Mouse (Mus musculus) embryonic facial prominence, embryonic 14.5 days (tissue): ENCODE data around the gene Npr1. TPM values are rescaled to one million over a fixed set of nuclear protein-coding genes. Genes with fewer than 3 reads are reported as not detected.

Source experiments
- ATAC-seq: fragments of 200-750 bp; cut with Nextera tagmentation; 2 replicates; pipeline ENCODE4 v1.8.0; 2017; ENCODE audit warnings: low read depth, moderate number of reproducible peaks, moderate TSS enrichment
- DNase-seq: peaks from one replicate; pipeline ENCODE4 v3.0.0-alpha.2; 2015; ENCODE audit warnings: low spot score
- H3K27ac ChIP-seq: fragments of 300-500 bp; sonication (generic); replicated peaks from 2 replicates; pipeline ENCODE4 v1.5.1; 2014; ENCODE audit warnings: low read depth, mild to moderate bottlenecking, low read length, moderate library complexity
- H3K27me3 ChIP-seq: fragments of 300-500 bp; sonication (generic); replicated peaks from 2 replicates; pipeline ENCODE4 v1.6.1; 2014; ENCODE audit warnings: low read length; ENCODE audit not compliant: control insufficient read depth, insufficient read depth
- H3K36me3 ChIP-seq: fragments of 300-500 bp; sonication (generic); 2 replicates; pipeline ENCODE4 v1.6.1; 2014; ENCODE audit warnings: low read length, mixed read lengths; ENCODE audit not compliant: control insufficient read depth, insufficient read depth
- H3K4me1 ChIP-seq: fragments of 300-500 bp; sonication (generic); 2 replicates; pipeline ENCODE4 v1.6.1; 2014; ENCODE audit warnings: antibody characterized with exemption, low read length; ENCODE audit not compliant: control insufficient read depth, insufficient read depth
- H3K4me2 ChIP-seq: fragments of 300-500 bp; sonication (generic); 2 replicates; pipeline ENCODE4 v1.6.1; 2014; ENCODE audit warnings: low read depth, mild to moderate bottlenecking, low read length, moderate library complexity, mixed read lengths
- H3K4me3 ChIP-seq: fragments of 300-500 bp; sonication (generic); 2 replicates; pipeline ENCODE4 v1.5.1; 2014; ENCODE audit warnings: low read depth, mild to moderate bottlenecking, low read length
- H3K9ac ChIP-seq: fragments of 300-500 bp; sonication (generic); 2 replicates; pipeline ENCODE4 v1.6.1; 2014; ENCODE audit warnings: low read depth, mild to moderate bottlenecking, low read length, moderate library complexity, mixed read lengths
- H3K9me3 ChIP-seq: fragments of 300-500 bp; sonication (generic); 2 replicates; pipeline ENCODE4 v1.6.1; 2016; ENCODE audit warnings: low read length; ENCODE audit not compliant: control insufficient read depth
- WGBS: fragments of 180-500 bp; shearing (Covaris S2); extraction: QIAGEN DNeasy Blood & Tissue Kit; methylation state at CpG from one replicate; pipeline ENCODE4 v1.1.7; 2014; 5-methylcytosine and 5-hydroxymethylcytosine counted together
- polyA plus RNA-seq: library from polyadenylated mRNA; unstranded; fragments of >200 nt; fragmentation: Nextera tagmentation; extraction: Ambion mirVana; gene quantifications from 2 replicates; pipeline ENCODE4 v1.2.1, GENCODE M21; 2014

The Npr1 gene
- polyA plus RNA-seq, 1 experiment from 2014 or later: 8.2 TPM

DNA sequence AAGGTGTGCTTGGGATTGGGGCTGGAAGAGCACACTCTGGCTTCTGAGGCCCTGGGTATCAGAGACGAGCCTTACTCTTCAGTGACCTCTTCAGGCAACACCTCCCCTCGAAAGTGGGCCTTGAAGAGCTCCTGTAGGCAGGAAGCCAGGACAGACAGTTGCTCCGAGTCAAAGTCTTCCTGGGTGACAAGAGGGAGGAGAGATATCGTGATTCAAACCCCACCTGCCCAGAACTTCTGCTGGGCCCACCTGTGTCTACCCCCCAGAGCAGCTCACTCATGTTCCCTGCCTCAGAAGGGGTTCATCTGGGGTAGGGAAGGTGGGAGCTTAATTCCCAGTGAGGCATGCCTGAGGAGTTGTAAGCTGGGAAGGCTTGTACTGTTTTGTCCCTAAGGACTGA, 64.7 kb downstream of the Npr1 start:
- Histone ChIP-seq H3K4me1 (no peaks in the 10 kb centered on the region), H3K9ac (no peak overlapping the region), H3K36me3 (peaks cover 100% of the 10 kb centered on the region), H3K27ac (no peak overlapping the region), H3K9me3 (no peaks in the 10 kb centered on the region), H3K4me2 (no peak overlapping the region), H3K27me3 (no peaks in the 10 kb centered on the region), H3K4me3 (no peak overlapping the region)
- DNase-seq: no peak
- ATAC-seq: no peak
- 80% methylated on average over 4 of the region's 4 CpGs for WGBS

Other genes starting within 250 kb of the Npr1 start
- gene Jtb, start 234.3 kb downstream of the Npr1 start, polyA plus RNA-seq: 112 and 114 TPM in 2 replicates
- 5.2 and 6.1 TPM in 2 replicates for gene Creb3l4, start 222.4 kb downstream of the Npr1 start, polyA plus RNA-seq
- gene Slc39a1, start 217.7 kb downstream of the Npr1 start, polyA plus RNA-seq: 88.1 and 90.9 TPM in 2 replicates
- 14.2 and 14.4 TPM in 2 replicates for gene Crtc2, start 211.7 kb downstream of the Npr1 start, polyA plus RNA-seq
- gene Dennd4b, start 200.7 kb downstream of the Npr1 start, polyA plus RNA-seq: 4.1 and 4.7 TPM in 2 replicates
- 13.2 and 13.4 TPM in 2 replicates for gene Gatad2b, start 172.7 kb downstream of the Npr1 start, polyA plus RNA-seq
- 24.3 and 26.2 TPM in 2 replicates for gene Slc27a3, start 75.9 kb downstream of the Npr1 start, polyA plus RNA-seq
- gene Ints3, start 32.2 kb downstream of the Npr1 start, polyA plus RNA-seq: 26.0 and 31.8 TPM in 2 replicates
- gene Ilf2, start 10.3 kb upstream of the Npr1 start, polyA plus RNA-seq: 137 and 166 TPM in 2 replicates
- 79.6 and 89.9 TPM in 2 replicates for gene Snapin, start 25.2 kb upstream of the Npr1 start, polyA plus RNA-seq
- 92.1 and 98.4 TPM in 2 replicates for gene Chtop, start 43.6 kb upstream of the Npr1 start, polyA plus RNA-seq
- 37.2 and 49.6 TPM in 2 replicates for gene S100a1, start 48.5 kb upstream of the Npr1 start, polyA plus RNA-seq
- gene S100a13, start 48.6 kb upstream of the Npr1 start, polyA plus RNA-seq: 40.8 and 45.8 TPM in 2 replicates
- gene S100a14, start 61.0 kb upstream of the Npr1 start, polyA plus RNA-seq: 15.6 and 21.5 TPM in 2 replicates
- gene S100a16, start 71.4 kb upstream of the Npr1 start, polyA plus RNA-seq: 182 and 201 TPM in 2 replicates
- 5.2 and 7.9 TPM in 2 replicates for gene S100a3, start 94.7 kb upstream of the Npr1 start, polyA plus RNA-seq
- gene S100a2, start 124.4 kb upstream of the Npr1 start, polyA plus RNA-seq: not detected in 2 replicates
- gene Gm42674, start 136.0 kb upstream of the Npr1 start, polyA plus RNA-seq: not detected in 2 replicates
- gene S100a4, start 137.9 kb upstream of the Npr1 start, polyA plus RNA-seq: 16.8 and 22.9 TPM in 2 replicates
- 1.6 TPM in 1 of 2 replicates, not detected in the other for gene S100a5, start 142.7 kb upstream of the Npr1 start, polyA plus RNA-seq
- 190 and 334 TPM in 2 replicates for gene S100a6, start 147.0 kb upstream of the Npr1 start, polyA plus RNA-seq
- 0.84 TPM in 1 of 2 replicates, not detected in the other for gene S100a7a, start 188.2 kb upstream of the Npr1 start, polyA plus RNA-seq
- gene S100a8, start 203.1 kb upstream of the Npr1 start, polyA plus RNA-seq: 46.0 and 58.1 TPM in 2 replicates
- 30.1 and 39.1 TPM in 2 replicates for gene S100a9, start 229.9 kb upstream of the Npr1 start, polyA plus RNA-seq